Mouse (Mus musculus): ENCODE data around the gene Tmem164. TPM values are rescaled to one million over a fixed set of nuclear protein-coding genes. Genes with fewer than 3 reads are reported as not detected.

Tmem164 gene
- polyA plus RNA-seq, 1 experiment: 15.9 TPM

- Histone ChIP-seq H3K27me3 (replicated peaks; ENCODE audit: control insufficient read depth, insufficient read depth, low read length) (no peaks in the 10 kb centered on the region), H3K4me3 (ENCODE audit: insufficient read depth, low read depth, low read length) (no peak overlapping the region), H3K4me1 (ENCODE audit: control insufficient read depth, insufficient read depth, low read length) (peaks cover 3% of the 10 kb centered on the region; the same call in 1 of the 2 replicates), H3K36me3 (ENCODE audit: control insufficient read depth, insufficient read depth, low read length) (no peaks in the 10 kb centered on the region), H3K27ac (ENCODE audit: insufficient read depth, low read depth, low read length) (no peak overlapping the region)
- 54% methylated on average over 3 of the region's 3 CpGs for WGBS
- DNase-seq: no peak
- TF ChIP-seq POLR2A (IDR thresholded peaks at IDR 0.05; ENCODE audit: low read depth, low read length): no peak
- TF ChIP-seq CTCF (conservative IDR thresholded peaks at IDR 0.05; ENCODE audit: insufficient read depth, insufficient read length, low read depth, low read length): no peak
Measured at GRCm38 (mm10) chrX:142670121-142670520, 11.1 kb upstream of the Tmem164 start.

- H3K27me3 ChIP-seq (replicated peaks; ENCODE audit: control insufficient read depth, insufficient read depth, low read length): no peaks in the 10 kb centered on the region
- DNase-seq: no peak
- no peak overlapping the region for H3K4me3 ChIP-seq (ENCODE audit: insufficient read depth, low read depth, low read length)
- no peaks in the 10 kb centered on the region for H3K36me3 ChIP-seq (ENCODE audit: control insufficient read depth, insufficient read depth, low read length)
- no peak overlapping the region for H3K27ac ChIP-seq (ENCODE audit: insufficient read depth, low read depth, low read length)
- TF ChIP-seq POLR2A (IDR thresholded peaks at IDR 0.05; ENCODE audit: low read depth, low read length) (no peak), CTCF (conservative IDR thresholded peaks at IDR 0.05; ENCODE audit: insufficient read depth, insufficient read length, low read depth, low read length) (no peak)
- WGBS: 85% methylated on average over 1 of the region's 1 CpGs
- peaks cover 3% of the 10 kb centered on the region; the same call in 1 of the 2 replicates for H3K4me1 ChIP-seq (ENCODE audit: control insufficient read depth, insufficient read depth, low read length)
Measured at GRCm38 (mm10) chrX:142671141-142671540, 10.1 kb upstream of the Tmem164 start.

- TF ChIP-seq POLR2A (IDR thresholded peaks at IDR 0.05; ENCODE audit: low read depth, low read length): no peak
- TF ChIP-seq CTCF (conservative IDR thresholded peaks at IDR 0.05; ENCODE audit: insufficient read depth, insufficient read length, low read depth, low read length): no peak
- Histone ChIP-seq H3K36me3 (ENCODE audit: control insufficient read depth, insufficient read depth, low read length) (no peaks in the 10 kb centered on the region), H3K27ac (ENCODE audit: insufficient read depth, low read depth, low read length) (no peak overlapping the region), H3K4me3 (ENCODE audit: insufficient read depth, low read depth, low read length) (no peak overlapping the region), H3K27me3 (replicated peaks; ENCODE audit: control insufficient read depth, insufficient read depth, low read length) (no peaks in the 10 kb centered on the region), H3K4me1 (ENCODE audit: control insufficient read depth, insufficient read depth, low read length) (peaks cover 3% of the 10 kb centered on the region; the same call in 1 of the 2 replicates)
- no peak for DNase-seq
- WGBS: 76% methylated on average over 1 of the region's 1 CpGs
Measured at GRCm38 (mm10) chrX:142672701-142673100, 8.5 kb upstream of the Tmem164 start.

- no peak overlapping the region for H3K27ac ChIP-seq (ENCODE audit: insufficient read depth, low read depth, low read length)
- H3K4me3 ChIP-seq (ENCODE audit: insufficient read depth, low read depth, low read length): no peak overlapping the region
- TF ChIP-seq POLR2A (IDR thresholded peaks at IDR 0.05; ENCODE audit: low read depth, low read length) (no peak), CTCF (conservative IDR thresholded peaks at IDR 0.05; ENCODE audit: insufficient read depth, insufficient read length, low read depth, low read length) (no peak)
- H3K4me1 ChIP-seq (ENCODE audit: control insufficient read depth, insufficient read depth, low read length): no peaks in the 10 kb centered on the region
- H3K27me3 ChIP-seq (replicated peaks; ENCODE audit: control insufficient read depth, insufficient read depth, low read length): no peaks in the 10 kb centered on the region
- H3K36me3 ChIP-seq (ENCODE audit: control insufficient read depth, insufficient read depth, low read length): no peaks in the 10 kb centered on the region
- no peak for DNase-seq
- 86% methylated on average over 2 of the region's 3 CpGs for WGBS
Measured at GRCm38 (mm10) chrX:142677193-142677592, 4.0 kb upstream of the Tmem164 start.

GRCm38 (mm10) chrX:142678499-142679474, 2.4 kb upstream of the Tmem164 start:
- Histone ChIP-seq H3K27me3 (replicated peaks; ENCODE audit: control insufficient read depth, insufficient read depth, low read length) (no peaks in the 10 kb centered on the region), H3K4me3 (ENCODE audit: insufficient read depth, low read depth, low read length) (no peak overlapping the region), H3K36me3 (ENCODE audit: control insufficient read depth, insufficient read depth, low read length) (no peaks in the 10 kb centered on the region), H3K27ac (ENCODE audit: insufficient read depth, low read depth, low read length) (no peak overlapping the region), H3K4me1 (ENCODE audit: control insufficient read depth, insufficient read depth, low read length) (peaks cover 5% of the 10 kb centered on the region; the same call in 1 of the 2 replicates)
- 75% methylated on average over 13 of the region's 13 CpGs for WGBS
- DNase-seq: no peak
- no peak for TF ChIP-seq POLR2A (IDR thresholded peaks at IDR 0.05; ENCODE audit: low read depth, low read length)
- TF ChIP-seq CTCF (conservative IDR thresholded peaks at IDR 0.05; ENCODE audit: insufficient read depth, insufficient read length, low read depth, low read length): no peak

- WGBS: 53% methylated on average over 11 of the region's 11 CpGs
- Histone ChIP-seq H3K4me1 (ENCODE audit: control insufficient read depth, insufficient read depth, low read length) (peaks cover 5% of the 10 kb centered on the region; the same call in 1 of the 2 replicates), H3K27me3 (replicated peaks; ENCODE audit: control insufficient read depth, insufficient read depth, low read length) (no peaks in the 10 kb centered on the region), H3K4me3 (ENCODE audit: insufficient read depth, low read depth, low read length) (no peak overlapping the region), H3K27ac (ENCODE audit: insufficient read depth, low read depth, low read length) (no peak overlapping the region), H3K36me3 (ENCODE audit: control insufficient read depth, insufficient read depth, low read length) (no peaks in the 10 kb centered on the region)
- DNase-seq: no peak
- no peak for TF ChIP-seq POLR2A (IDR thresholded peaks at IDR 0.05; ENCODE audit: low read depth, low read length)
- TF ChIP-seq CTCF (conservative IDR thresholded peaks at IDR 0.05; ENCODE audit: insufficient read depth, insufficient read length, low read depth, low read length): no peak
Measured at GRCm38 (mm10) chrX:142679502-142680250, 1.5 kb upstream of the Tmem164 start.

Measured in kidney, adult 2 months (tissue).